Mouse (Mus musculus) liver, embryonic 14.5 days (tissue): ENCODE data around the gene Kcnk6. TPM values are rescaled to one million over a fixed set of nuclear protein-coding genes. Genes with fewer than 3 reads are reported as not detected.

Source experiments
- ATAC-seq: fragments of 200-750 bp; cut with Nextera tagmentation; 2 replicates; pipeline ENCODE4 v1.8.0; 2017; ENCODE audit warnings: moderate number of reproducible peaks, mild to moderate bottlenecking, moderate library complexity; ENCODE audit not compliant: insufficient read depth
- DNase-seq, 3 experiments: peaks; one replicate each; pipeline ENCODE4 v3.0.0-alpha.2; 2012 to 2013; ENCODE audit warnings: low read depth in 3 of 3, low spot score in 3 of 3
- H3K27ac ChIP-seq: fragments of 300-500 bp; sonication (generic); 2 replicates; pipeline ENCODE4 v1.5.1; 2014; ENCODE audit warnings: moderate library complexity, mild to moderate bottlenecking, control low read depth, inconsistent platforms
- H3K27me3 ChIP-seq: fragments of 300-500 bp; sonication (generic); 2 replicates; pipeline ENCODE4 v1.6.1; 2014; ENCODE audit warnings: mild to moderate bottlenecking, low read length, moderate library complexity; ENCODE audit not compliant: control insufficient read depth, insufficient read depth
- H3K36me3 ChIP-seq: fragments of 300-500 bp; sonication (generic); replicated peaks from 2 replicates; pipeline ENCODE4 v1.6.1; 2014; ENCODE audit warnings: low read depth; ENCODE audit not compliant: control insufficient read depth, insufficient read depth
- H3K4me1 ChIP-seq, 2 experiments: fragments of 200-500 bp in 1 of 2; fragments of 300-500 bp in 1 of 2; sonication (generic) in 1 of 2; replicated peaks; 2 replicates each; pipeline ENCODE4 v1.6.1; 2012 to 2014; ENCODE audit warnings: antibody characterized with exemption in 1 of 2, inconsistent platforms in 1 of 2, low read length in 1 of 2; ENCODE audit not compliant: control insufficient read depth in 2 of 2, insufficient read depth in 2 of 2
- H3K4me2 ChIP-seq: fragments of 300-500 bp; sonication (generic); 2 replicates; pipeline ENCODE4 v1.6.1; 2014; ENCODE audit warnings: low read depth, mild to moderate bottlenecking, control low read depth, moderate library complexity
- H3K4me3 ChIP-seq, 2 experiments: fragments of 200-500 bp in 1 of 2; fragments of 300-500 bp in 1 of 2; sonication (generic) in 1 of 2; 2 replicates each; pipeline ENCODE4 v1.5.1; 2012 to 2014; ENCODE audit warnings: low read depth in 2 of 2, low read length in 2 of 2, mild to moderate bottlenecking in 2 of 2, control low read depth in 1 of 2, inconsistent platforms in 1 of 2, moderate library complexity in 1 of 2; ENCODE audit not compliant: insufficient read depth in 1 of 2
- H3K9ac ChIP-seq: fragments of 300-500 bp; sonication (generic); replicated peaks from 2 replicates; pipeline ENCODE4 v1.6.1; 2014; ENCODE audit warnings: mild to moderate bottlenecking, control low read depth, moderate library complexity
- H3K9me3 ChIP-seq: fragments of 300-500 bp; sonication (generic); 2 replicates; pipeline ENCODE4 v1.6.1; 2016; ENCODE audit warnings: low read length, mixed read lengths; ENCODE audit not compliant: control insufficient read depth
- CTCF ChIP-seq: IDR thresholded peaks from 2 replicates; pipeline ENCODE4 v1.5.1; 2016; ENCODE audit warnings: antibody characterized with exemption, low read depth, control low read depth
- EP300 ChIP-seq: IDR thresholded peaks from 2 replicates; pipeline ENCODE4 v1.6.1; 2016; ENCODE audit warnings: antibody characterized with exemption, low read depth
- WGBS: fragments of 180-500 bp; shearing (Covaris S2); extraction: QIAGEN DNeasy Blood & Tissue Kit; methylation state at CpG from one replicate; pipeline ENCODE4 v1.1.7; 2014; ENCODE audit not compliant: insufficient replicate concordance; 5-methylcytosine and 5-hydroxymethylcytosine counted together
- polyA plus RNA-seq, 2 experiments: library from polyadenylated mRNA; depleted of rRNA in 1 of 2; stranded (reverse) in 1 of 2; unstranded in 1 of 2; fragments of >200 nt; fragmentation: Nextera tagmentation in 1 of 2; extraction: Ambion mirVana in 1 of 2; gene quantifications; 2 replicates each; pipeline versions ENCODE4 v1.2.1 to v1.2.3; 2012 to 2014

Gene Kcnk6
- polyA plus RNA-seq (2012; rRNA removed): 2.4 TPM in 2 replicates
- 0.55 and 0.82 TPM in 2 replicates for polyA plus RNA-seq (2014; fragmentation: Nextera tagmentation; extraction: Ambion mirVana)

- Histone ChIP-seq H3K9me3 (no peaks in the 10 kb centered on the region), H3K9ac (0 out of 2 replicates have a peak within 1 kb of the TSS, but pooled peaks have one; percentile 32), H3K27me3 (peaks cover 17% of the 10 kb centered on the region), H3K27ac (no peak within 1 kb of the TSS), H3K4me3 (peak within 1 kb of the TSS; percentile 46 to 51), H3K4me2 (peak within 1 kb of the TSS; percentile 67), H3K4me1 (0 out of 4 replicates have a peak, but pooled peaks cover 0 to under 1% of the 10 kb centered on the region in 2 experiments), H3K36me3 (no peaks in the 10 kb centered on the region)
- TF ChIP-seq CTCF (no peak), EP300 (no peak)
- no peak for DNase-seq
- ATAC-seq: no peak; the same call in 1 of the 2 replicates
- under 1% methylated on average over 59 of the region's 62 CpGs for WGBS
These were observed at the start of gene Kcnk6 for GRCm38 (mm10) chr7:29232247-29233013. TSS of gene Kcnk6 (minus strand) at chr7:29232515.

DNA sequence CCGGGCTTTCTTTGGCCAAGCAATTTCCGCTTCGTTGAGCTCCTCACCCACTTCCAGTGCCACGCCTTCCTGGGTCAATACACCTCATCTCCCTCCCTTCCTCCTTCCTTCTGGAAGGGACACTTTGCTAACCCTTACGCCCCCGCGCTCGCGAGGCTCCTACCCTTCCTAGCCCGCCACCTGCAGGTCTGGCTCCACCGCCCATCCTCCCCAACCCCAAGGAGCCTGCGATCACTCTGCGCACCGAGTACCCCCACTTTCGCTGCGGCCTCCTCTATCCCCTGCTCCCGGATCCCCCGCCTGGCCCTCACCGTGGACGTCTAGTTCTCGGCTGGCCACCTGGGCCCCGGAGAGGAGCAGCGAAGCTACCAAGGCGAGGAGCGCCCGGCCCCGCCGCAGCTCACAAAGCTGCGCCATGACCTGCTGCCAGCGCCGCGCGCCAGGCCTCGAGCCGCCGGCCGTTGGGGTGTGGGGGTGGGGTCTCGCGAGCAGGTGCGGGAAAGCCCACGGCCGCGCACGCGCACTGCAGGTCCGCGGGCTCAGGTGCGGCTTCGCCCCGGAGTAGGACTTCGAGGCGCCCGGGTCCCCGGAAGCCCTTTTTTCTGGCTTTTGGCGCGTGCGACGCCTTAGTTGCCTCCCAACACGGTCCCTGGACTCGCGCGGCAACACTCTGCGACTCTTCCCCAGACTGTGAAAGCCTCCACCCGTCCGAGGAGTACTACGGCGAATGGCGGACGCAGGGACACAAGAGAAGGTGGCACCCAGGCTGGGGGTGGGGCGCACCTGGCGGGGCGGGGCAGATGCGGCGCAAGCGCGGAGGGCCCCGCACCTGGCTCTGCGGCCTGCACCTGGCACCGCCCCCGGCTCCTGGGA is 49.1 kb upstream of the Kcnk6 start, which contains the start of gene Spint2:
Gene Spint2, minus strand, starts transcription at position 712 of the 873 bp plus-strand sequence.
- H3K9ac ChIP-seq: peak within 1 kb of the TSS; percentile 27; the same call in 1 of the 2 replicates
- H3K9me3 ChIP-seq: no peaks in the 10 kb centered on the region
- no peak for TF ChIP-seq EP300
- peak; percentile 36 for TF ChIP-seq CTCF
- ATAC-seq (peak; percentile 59; the same call in 1 of the 2 replicates), DNase-seq (peak in 2 of 3 experiments; percentile 11 to 16)
- no peak within 1 kb of the TSS for H3K27ac ChIP-seq
- peak within 1 kb of the TSS; percentile 64 for H3K4me2 ChIP-seq
- H3K36me3 ChIP-seq: no peaks in the 10 kb centered on the region
- H3K4me3 ChIP-seq: peak within 1 kb of the TSS; percentile 43 to 52
- H3K27me3 ChIP-seq: peaks cover 6% of the 10 kb centered on the region
- H3K4me1 ChIP-seq: peaks cover 0 to 7% of the 10 kb centered on the region in 2 experiments; a peak in 3 of 4 replicates
- WGBS: under 1% methylated on average over 80 of the region's 80 CpGs

- Histone ChIP-seq H3K4me1 (peaks cover 0 to 7% of the 10 kb centered on the region in 2 experiments; a peak in 3 of 4 replicates), H3K4me3 (peak overlapping the region; percentile 43 to 52; a peak in 3 of 4 replicates), H3K9ac (no peak overlapping the region), H3K27me3 (peaks cover 6% of the 10 kb centered on the region), H3K9me3 (no peaks in the 10 kb centered on the region), H3K4me2 (peak overlapping the region; percentile 64), H3K36me3 (no peaks in the 10 kb centered on the region), H3K27ac (no peak overlapping the region)
- TF ChIP-seq CTCF: no peak
- no peak for ATAC-seq
- no peak for DNase-seq
- 12% methylated on average over 13 of the region's 13 CpGs for WGBS
These were observed 48.5 kb upstream of the Kcnk6 start for GRCm38 (mm10) chr7:29280801-29281200.

GRCm38 (mm10) chr7:29279924-29280323 is 47.6 kb upstream of the Kcnk6 start:
- peaks cover 6% of the 10 kb centered on the region for H3K27me3 ChIP-seq
- DNase-seq: no peak
- H3K36me3 ChIP-seq: no peaks in the 10 kb centered on the region
- peaks cover 0 to 7% of the 10 kb centered on the region in 2 experiments; a peak in 3 of 4 replicates for H3K4me1 ChIP-seq
- TF ChIP-seq EP300: no peak
- TF ChIP-seq CTCF: no peak
- ATAC-seq: no peak
- no peak overlapping the region for H3K9ac ChIP-seq
- H3K9me3 ChIP-seq: no peaks in the 10 kb centered on the region
- 71% methylated on average over 8 of the region's 8 CpGs for WGBS
- H3K4me3 ChIP-seq: no peak overlapping the region
- no peak overlapping the region for H3K27ac ChIP-seq
- no peak overlapping the region for H3K4me2 ChIP-seq
